In the genomic region with DNA sequence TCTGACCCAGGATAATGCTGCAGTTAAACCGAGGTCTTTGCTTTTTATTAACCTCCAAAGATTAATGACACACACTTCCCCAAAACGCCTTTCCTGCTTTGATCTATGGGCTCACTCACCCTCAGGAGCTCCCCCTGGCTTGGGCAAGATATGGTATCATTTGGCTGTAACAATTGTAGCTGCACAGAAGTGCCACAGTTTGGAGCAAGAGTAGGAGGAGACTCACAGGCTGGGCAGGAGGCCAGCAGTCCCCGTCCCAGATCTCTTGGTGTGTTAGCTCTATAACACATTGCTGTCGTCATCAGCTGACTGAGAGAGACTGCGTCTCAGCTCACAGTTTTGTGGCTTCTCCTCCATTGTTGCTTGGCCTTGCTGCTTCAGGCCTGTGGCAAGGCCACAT, we compare ENCODE assay signal across 8 mouse cellular contexts. TPM values are rescaled to one million over a fixed set of nuclear protein-coding genes. Genes with fewer than 3 reads are reported as not detected.
A peak's percentile ranks its signal among the peaks of the same experiment; 100 is the strongest.
DNase-seq lines count a peak whose midpoint lies in the region; ATAC-seq and TF ChIP-seq lines count a peak whose summit lies in the region.

No protein-coding gene starts in this region.

- H3K4me1 ChIP-seq in heart, embryonic 14.5 days (ENCODE audit: control insufficient read depth in 2 of 2, insufficient read depth in 2 of 2, low read length in 2 of 2), result peaks cover 35% of the 10 kb centered on the region in 2 experiments
- peaks cover 3% of the 10 kb centered on the region; the same call in 1 of the 2 replicates for H3K4me1 ChIP-seq in heart, adult 2 months (ENCODE audit: control insufficient read depth, insufficient read depth, low read length)
- peaks cover 22% of the 10 kb centered on the region for H3K4me1 ChIP-seq in forebrain, postnatal 0 days (ENCODE audit: insufficient read depth)

- intact Hi-C loops in heart, adult 2 months (cut with DNase I), result loop anchor here (5.0 kb wide), 1 partner anchor 337 kb away; a partner anchor contains a TSS

- no peak for TF ChIP-seq EP300 in heart, adult 2 months (IDR thresholded peaks at IDR 0.05; ENCODE audit: insufficient read depth, low read depth, low read length)

- H3K36me3 ChIP-seq in heart, embryonic 14.5 days (ENCODE audit: control insufficient read depth, insufficient read depth, low read length), result no peaks in the 10 kb centered on the region
- no peaks in the 10 kb centered on the region for H3K36me3 ChIP-seq in heart, adult 2 months (ENCODE audit: control insufficient read depth, insufficient read depth, low read length)
- H3K36me3 ChIP-seq in forebrain, postnatal 0 days (ENCODE audit: insufficient read depth), result 0 out of 2 replicates have a peak, but pooled peaks cover 10% of the 10 kb centered on the region

- no peaks in the 10 kb centered on the region for H3K9me3 ChIP-seq in heart, embryonic 14.5 days (ENCODE audit: control insufficient read depth, low read length)
- H3K9me3 ChIP-seq in forebrain, postnatal 0 days (ENCODE audit: low read length), result no peaks in the 10 kb centered on the region

- TF ChIP-seq CTCF in heart, adult 2 months (IDR thresholded peaks at IDR 0.05), result no peak
- TF ChIP-seq CTCF in forebrain, postnatal 0 days (IDR thresholded peaks at IDR 0.05; ENCODE audit: low read depth), result peak; percentile 25; the same call in 1 of the 2 replicates

- no peaks in the 10 kb centered on the region for H3K27me3 ChIP-seq in heart, embryonic 14.5 days (ENCODE audit: control insufficient read depth, insufficient read depth, low read length)
- no peaks in the 10 kb centered on the region for H3K27me3 ChIP-seq in heart, adult 2 months (ENCODE audit: control insufficient read depth, insufficient read depth, low read length)
- H3K27me3 ChIP-seq in forebrain, postnatal 0 days (ENCODE audit: insufficient read depth, low read length), result no peaks in the 10 kb centered on the region

- no peak for TF ChIP-seq POLR2A in heart, adult 2 months (IDR thresholded peaks at IDR 0.05; ENCODE audit: insufficient read depth, low read depth, low read length)

- WGBS in heart, embryonic 14.5 days, result 20% methylated on average over 5 of the region's 5 CpGs
- 14% methylated on average over 5 of the region's 5 CpGs for WGBS in heart, adult 2 months
- 9% methylated on average over 5 of the region's 5 CpGs for WGBS in forebrain, postnatal 0 days

- H3K4me3 ChIP-seq in heart, embryonic 14.5 days (ENCODE audit: control insufficient read depth in 1 of 2, insufficient read depth in 1 of 2, low read depth in 1 of 2, low read length in 2 of 2), result no peak overlapping the region
- H3K4me3 ChIP-seq in heart, adult 2 months, result no peak overlapping the region
- no peak overlapping the region for H3K4me3 ChIP-seq in forebrain, postnatal 0 days (ENCODE audit: low read depth, low read length)

- no peak overlapping the region for H3K4me2 ChIP-seq in heart, embryonic 14.5 days (ENCODE audit: low read length)
- no peak overlapping the region for H3K4me2 ChIP-seq in forebrain, postnatal 0 days (ENCODE audit: low read depth)

- no peak for DNase-seq in heart, adult 2 months
- peak; percentile 65 for DNase-seq in adrenal gland, adult 8-10 months
- peak; percentile 75 for DNase-seq in forebrain, postnatal 0 days
- DNase-seq in kidney, postnatal 36 days, result peak; percentile 74 to 81
- DNase-seq in lung, postnatal 14 days, result peak; percentile 68
- peak; percentile 83 for DNase-seq in telencephalon, adult 2 months (ENCODE audit: low read depth, low spot score)

- peak overlapping the region; percentile 46 to 52 for H3K27ac ChIP-seq in heart, embryonic 14.5 days (replicated peaks in 1 of 2; ENCODE audit: control insufficient read depth in 1 of 2, insufficient read depth in 1 of 2, low read depth in 2 of 2, low read length in 2 of 2)
- no peak overlapping the region for H3K27ac ChIP-seq in heart, adult 2 months
- peak overlapping the region; percentile 62 for H3K27ac ChIP-seq in forebrain, postnatal 0 days (ENCODE audit: low read depth, low read length)

- peak; percentile 46; the same call in 1 of the 2 replicates for ATAC-seq in heart, embryonic 14.5 days (ENCODE audit: insufficient number of reproducible peaks, insufficient read depth, low FRiP score, low read depth)
- peak; percentile 34 for ATAC-seq in forebrain, postnatal 0 days
- ATAC-seq in monocyte, adult 5-6 weeks (replicated peaks; ENCODE audit: insufficient number of reproducible peaks, low FRiP score, low TSS enrichment, poor library complexity, severe bottlenecking), result no peak

- H3K9ac ChIP-seq in heart, embryonic 14.5 days (ENCODE audit: low read length), result no peak overlapping the region
- no peak overlapping the region for H3K9ac ChIP-seq in heart, adult 2 months (ENCODE audit: low read depth, low read length)
- H3K9ac ChIP-seq in forebrain, postnatal 0 days, result no peak overlapping the region

- no peaks in the 10 kb centered on the region for H3K79me2 ChIP-seq in heart, adult 2 months (replicated peaks; ENCODE audit: control insufficient read depth, insufficient read depth, low read length)

RNA-seq across cellular contexts. Expression of a gene that starts 35.1 kb away (rescaled TPM):
- 0.12 and 0.13 TPM in 2 replicates for polyA plus RNA-seq in heart, embryonic 14.5 days (2014; fragmentation: Nextera tagmentation; extraction: Ambion mirVana)
- under 1 TPM; 0.08 to 0.16 TPM for total RNA-seq in heart, adult 2 months (2021)
- polyA plus RNA-seq in heart, adult 2 months (2012; rRNA removed), result 0.15 and 0.37 TPM in 2 replicates
- under 1 TPM; 0.14 to 0.34 (median 0.15) TPM for total RNA-seq in adrenal gland, adult 8-10 months (2022)
- 0.52 and 0.92 TPM in 2 replicates for total RNA-seq in forebrain, postnatal 0 days (2014; rRNA removed)
- 0.05 and 0.16 TPM in 2 replicates for polyA plus RNA-seq in forebrain, postnatal 0 days (2015; fragmentation: Nextera tagmentation; extraction: Ambion mirVana)
- 0.19 to 0.57 TPM in 2 of 3 replicates, not detected in the other for total RNA-seq in monocyte, adult 5-6 weeks (2017)

Comparison
In these comparisons a context has a peak if more than half of its experiments do, and no peak if none do; other contexts are left out.
1. DNase-seq: peak in adrenal gland, adult 8-10 months (single experiment), forebrain, postnatal 0 days (single experiment), kidney, postnatal 36 days (2 of 2), lung, postnatal 14 days (single experiment) and telencephalon, adult 2 months (single experiment); none in heart, adult 2 months (0 of 2).